Mouse (Mus musculus) hematopoietic stem cell, adult 5-6 weeks (primary cell): Measurements from ENCODE around the gene Naglu. TPM values are rescaled to one million over a fixed set of nuclear protein-coding genes. Genes with fewer than 3 reads are reported as not detected.

Experiments
- ATAC-seq, 2 experiments: fragments of 125-278 bp in 1 of 2; replicated peaks in 1 of 2; 2 replicates each; pipeline ENCODE4 v1.8.0; 2016 to 2017; ENCODE audit warnings: inconsistent platforms in 2 of 2, mild to moderate bottlenecking in 2 of 2, moderate number of reproducible peaks in 2 of 2, low read depth in 1 of 2, moderate TSS enrichment in 1 of 2; ENCODE audit not compliant: low FRiP score in 2 of 2, poor library complexity in 2 of 2, severe bottlenecking in 2 of 2, insufficient read depth in 1 of 2, low TSS enrichment in 1 of 2
- total RNA-seq: library from RNA; stranded (forward); fragments of 172-1452, 232-1000 nt; gene quantifications from 2 replicates; pipeline ENCODE4 v1.2.3, GENCODE M21; 2017

The Naglu gene
- total RNA-seq = 16.4 and 20.6 TPM in 2 replicates

DNA sequence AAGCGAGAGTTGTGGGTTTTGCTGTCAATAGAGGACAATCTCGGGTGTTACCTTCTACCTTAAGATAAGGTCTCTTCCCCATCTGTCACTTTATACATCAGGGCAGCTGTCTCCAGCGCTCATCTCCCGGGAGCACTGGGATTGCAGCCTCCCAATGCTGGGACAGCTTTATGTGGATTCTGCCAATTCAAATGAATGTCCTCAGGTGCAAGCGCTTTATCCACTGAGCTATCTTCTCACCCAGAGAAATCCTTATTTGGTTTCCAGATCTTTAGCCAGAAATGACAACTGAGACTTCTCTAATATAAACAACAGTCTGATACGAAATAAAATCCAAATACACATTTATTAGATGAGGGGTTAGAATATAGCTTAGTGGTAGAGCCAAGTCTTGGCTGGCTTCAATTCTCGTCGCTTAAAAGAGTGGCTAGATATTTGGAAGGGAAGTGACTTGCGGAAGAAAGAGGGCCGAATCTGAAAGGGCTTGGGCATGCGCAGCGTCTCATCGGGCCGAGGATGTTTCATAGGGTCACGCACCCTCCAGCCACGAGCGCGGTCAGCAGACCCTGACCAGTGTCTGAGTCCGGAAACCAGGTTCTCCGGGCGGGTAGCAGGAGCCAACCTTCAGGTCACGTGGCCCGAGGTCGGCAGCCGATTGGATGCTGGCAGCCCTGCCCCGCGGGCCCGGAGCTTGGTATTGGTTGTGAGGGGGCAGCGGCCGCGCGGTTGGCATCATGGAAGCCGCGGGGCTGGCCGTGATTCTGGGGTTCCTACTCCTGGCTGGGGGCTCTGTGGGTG is at the start of gene Naglu:
Naglu (plus strand) TSS at position 622 of the 798 bp plus-strand sequence.
- ATAC-seq = peak; percentile 79 to 85

DNA sequence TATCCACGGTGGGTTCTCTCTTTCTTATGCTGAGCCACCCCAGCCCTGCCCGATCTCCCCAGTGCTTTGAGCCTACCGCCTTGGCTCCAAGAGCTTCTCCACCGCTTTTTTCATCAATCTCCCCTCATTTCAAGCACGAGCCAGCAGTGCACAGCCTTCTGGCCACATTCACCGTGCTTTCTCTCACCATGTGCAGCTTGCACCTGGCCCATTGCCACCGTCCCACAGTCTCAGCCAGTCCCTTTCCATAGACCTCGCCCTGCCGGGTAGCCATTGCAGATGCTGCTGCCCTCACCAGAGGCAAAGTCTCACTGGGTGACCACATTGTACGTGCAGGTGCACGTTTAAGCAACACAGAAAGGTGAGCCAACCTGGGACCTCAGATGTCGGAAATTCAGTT is 46.4 kb upstream of the Naglu start:
- no peak for ATAC-seq

DNA sequence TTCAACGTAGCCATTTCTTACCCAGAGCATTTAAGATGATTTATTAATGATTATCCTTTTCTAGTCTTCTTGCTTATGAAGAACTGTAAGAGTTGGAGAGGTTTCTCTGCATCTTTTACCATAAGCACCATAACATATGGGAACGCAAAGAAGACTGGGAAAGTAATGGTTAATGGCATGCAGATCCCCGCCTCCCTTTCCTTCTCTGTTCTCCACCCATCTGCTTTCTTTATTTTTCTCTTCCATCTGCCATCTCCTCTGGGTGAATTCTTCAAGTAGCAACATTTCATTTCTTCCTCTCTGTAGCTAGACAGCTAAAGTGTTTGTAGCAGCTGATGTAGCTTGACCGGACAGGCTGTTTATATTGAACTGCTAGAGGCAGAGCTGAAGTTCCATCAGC is 45.8 kb upstream of the Naglu start:
- no peak for ATAC-seq

DNA sequence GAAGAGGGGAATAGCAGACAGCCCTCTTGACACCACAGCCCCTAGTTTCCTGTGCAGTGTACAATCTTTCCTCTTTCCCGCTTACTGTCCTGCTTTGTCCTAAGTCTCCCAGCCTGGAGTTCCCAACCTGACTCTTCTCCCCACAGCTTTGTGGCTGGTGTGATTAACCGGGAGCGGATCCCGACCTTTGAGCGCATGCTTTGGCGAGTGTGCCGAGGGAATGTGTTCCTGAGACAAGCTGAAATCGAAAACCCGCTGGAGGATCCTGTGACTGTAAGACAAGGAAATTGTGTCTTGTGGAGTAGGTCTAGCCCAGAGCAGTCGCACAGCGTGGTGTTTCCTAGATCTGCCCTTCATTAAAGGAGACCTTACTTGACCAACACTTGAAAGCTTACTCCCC is 42.7 kb upstream of the Naglu start:
- ATAC-seq = no peak

DNA sequence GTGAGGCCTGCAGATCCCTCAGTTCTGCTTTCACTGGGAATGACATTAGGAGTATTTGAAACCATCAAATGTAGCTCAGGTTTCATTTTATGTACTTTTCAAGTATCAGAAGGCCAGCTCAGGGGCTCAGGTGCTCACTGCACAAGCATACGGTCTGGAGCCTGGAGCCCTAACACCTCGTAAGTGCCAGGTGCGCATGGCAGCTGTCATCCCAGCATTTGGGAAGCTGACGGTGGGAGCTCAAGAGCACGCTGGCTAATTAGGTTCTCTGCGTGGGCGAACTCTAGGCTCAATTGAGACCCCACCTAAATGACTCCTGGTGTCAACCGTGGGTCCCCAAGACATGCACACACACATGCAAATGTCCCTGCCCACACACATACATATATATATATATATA is 40.5 kb upstream of the Naglu start:
- ATAC-seq = no peak

DNA sequence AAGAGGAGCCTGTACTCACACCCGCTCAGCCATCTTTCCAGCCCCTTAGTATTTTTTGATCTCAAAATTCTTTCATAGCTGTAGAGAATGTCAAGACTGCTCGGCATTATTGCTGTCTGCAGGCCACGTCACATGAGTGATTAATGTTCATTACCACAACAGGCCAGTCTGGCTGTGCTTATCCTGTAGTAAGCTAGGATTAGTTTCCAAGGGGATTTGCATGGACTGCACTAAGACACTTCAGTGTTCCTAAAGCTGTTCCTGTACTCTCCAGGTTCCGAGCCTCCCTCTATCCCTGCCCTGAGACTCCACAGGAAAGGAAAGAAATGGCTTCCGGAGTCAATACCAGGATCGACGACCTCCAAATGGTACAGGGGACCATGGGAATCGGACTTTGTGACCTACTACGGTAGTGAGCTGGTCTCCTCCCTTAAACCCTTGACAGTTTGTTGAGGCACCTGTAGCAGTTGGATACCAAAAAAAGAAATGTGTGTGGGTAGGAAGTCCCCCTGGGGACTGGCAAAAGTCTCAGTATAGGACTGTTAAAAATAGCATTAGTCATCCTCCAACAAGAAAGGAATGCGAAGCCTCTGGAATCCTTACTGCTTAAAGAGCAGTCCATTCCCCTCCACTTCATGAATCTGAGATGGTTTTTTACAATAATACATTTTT is 39.5 kb upstream of the Naglu start:
- ATAC-seq = no peak

DNA sequence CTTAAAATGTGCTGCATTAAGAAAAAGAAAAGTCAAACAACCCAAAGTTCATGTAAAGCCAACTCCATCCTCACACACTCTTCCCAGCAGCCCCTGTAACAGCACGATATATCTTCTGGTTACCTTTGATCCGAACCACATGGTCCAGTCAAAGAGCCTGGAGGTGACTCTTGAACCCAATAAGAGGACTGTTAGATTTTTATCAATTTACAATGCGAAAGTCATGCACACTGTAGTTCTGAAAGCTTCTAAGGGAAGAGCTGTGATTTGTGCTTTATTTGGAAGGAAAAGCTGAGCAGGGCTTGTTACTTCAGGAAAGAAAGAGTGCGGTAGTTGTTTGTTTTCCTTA is 39.0 kb upstream of the Naglu start:
- no peak for ATAC-seq

DNA sequence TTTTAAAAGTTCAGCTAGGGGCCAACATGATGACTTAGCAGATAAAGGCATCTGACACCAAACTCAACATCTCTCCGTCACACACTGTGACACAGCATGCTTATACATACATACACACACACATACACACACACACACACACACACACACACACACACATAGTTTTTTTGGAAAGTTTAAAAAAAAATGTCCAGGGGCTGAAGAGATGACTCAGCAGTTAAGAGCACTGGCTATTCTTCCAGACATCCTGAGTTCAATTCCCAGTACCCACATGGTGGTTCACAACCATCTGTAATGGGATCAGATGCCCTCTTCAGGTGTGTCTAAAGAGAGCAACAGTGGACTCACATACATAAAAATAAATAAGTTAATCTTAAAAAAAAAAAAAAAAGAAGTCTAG is 38.3 kb upstream of the Naglu start:
- no peak for ATAC-seq

DNA sequence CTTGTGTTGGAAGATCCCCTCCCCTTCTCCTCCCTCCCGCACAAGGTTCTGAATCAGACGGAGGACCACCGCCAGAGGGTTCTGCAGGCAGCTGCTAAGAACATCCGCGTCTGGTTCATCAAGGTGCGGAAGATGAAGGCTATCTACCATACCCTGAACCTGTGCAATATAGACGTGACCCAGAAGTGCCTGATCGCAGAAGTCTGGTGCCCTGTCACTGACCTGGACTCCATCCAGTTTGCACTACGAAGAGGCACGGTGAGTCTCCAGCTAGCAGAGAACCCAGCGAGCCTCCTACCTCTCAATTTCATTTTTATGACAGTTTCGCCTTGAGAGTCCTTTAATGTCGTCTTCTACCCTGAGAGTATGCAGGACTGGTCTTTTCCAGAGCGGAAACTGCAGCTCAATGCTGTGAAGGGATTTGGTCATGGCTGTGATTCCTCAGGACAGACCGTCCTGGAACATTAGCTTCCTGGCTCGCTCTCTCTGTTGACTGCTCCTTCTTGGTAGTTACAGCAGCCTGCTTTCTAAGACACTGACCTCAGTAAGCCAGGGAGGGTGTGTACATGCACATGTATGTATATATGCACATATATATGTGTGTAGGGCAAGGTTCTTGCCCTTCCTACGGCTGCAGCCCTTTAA is 35.8 kb upstream of the Naglu start:
- ATAC-seq = no peak

DNA sequence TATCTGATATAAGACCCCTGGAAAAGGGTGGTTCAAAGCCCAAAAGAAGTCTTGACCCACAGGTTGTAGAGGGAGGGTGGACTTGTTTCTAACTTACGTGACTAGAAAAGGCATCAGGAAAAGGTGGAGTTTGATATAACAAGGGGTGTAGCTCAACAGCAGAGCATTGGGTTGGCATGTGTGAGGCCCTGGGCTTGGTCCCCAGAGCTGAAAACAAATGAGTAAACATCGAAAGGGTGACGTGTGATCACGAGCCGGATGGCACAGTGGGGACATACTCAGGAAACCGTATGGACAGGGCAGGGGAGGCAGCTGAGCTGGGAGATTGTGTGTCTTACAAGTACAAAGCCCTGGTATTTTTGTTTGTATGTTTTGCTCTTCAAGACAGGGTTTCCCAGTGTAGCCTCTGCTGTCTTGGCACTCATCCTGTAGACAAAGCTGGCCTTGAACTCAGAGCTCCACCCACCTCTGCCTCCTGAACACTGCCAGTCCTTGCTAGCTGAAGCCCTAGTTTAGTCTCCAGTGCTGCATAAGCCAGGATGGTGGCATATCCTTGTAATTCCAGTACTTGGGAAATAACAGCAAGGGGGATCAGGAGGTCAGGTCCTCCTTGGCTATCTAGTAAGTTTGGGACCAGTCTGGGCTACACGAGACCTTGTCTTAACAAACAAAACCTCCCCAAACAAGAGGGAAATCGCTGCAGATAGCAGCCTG is 35.0 kb upstream of the Naglu start:
- ATAC-seq = no peak

DNA sequence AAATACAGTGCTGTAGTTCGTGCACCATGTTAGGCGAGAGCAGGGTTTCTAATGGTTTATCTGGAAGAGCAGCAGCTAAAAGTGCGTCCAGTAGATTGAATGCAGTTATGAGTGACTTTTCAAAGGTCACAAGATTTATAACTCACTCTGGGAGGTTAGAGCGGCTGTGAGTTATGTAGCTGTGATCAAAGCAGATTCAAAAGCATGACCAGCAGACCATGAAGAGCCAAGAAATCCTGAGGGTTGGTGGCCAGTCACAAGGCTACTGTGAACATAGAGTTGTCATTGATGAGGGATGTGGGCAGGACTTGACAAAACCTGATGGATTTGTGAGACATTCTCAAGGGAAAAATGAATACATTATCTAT is 34.5 kb upstream of the Naglu start:
- ATAC-seq = no peak

DNA sequence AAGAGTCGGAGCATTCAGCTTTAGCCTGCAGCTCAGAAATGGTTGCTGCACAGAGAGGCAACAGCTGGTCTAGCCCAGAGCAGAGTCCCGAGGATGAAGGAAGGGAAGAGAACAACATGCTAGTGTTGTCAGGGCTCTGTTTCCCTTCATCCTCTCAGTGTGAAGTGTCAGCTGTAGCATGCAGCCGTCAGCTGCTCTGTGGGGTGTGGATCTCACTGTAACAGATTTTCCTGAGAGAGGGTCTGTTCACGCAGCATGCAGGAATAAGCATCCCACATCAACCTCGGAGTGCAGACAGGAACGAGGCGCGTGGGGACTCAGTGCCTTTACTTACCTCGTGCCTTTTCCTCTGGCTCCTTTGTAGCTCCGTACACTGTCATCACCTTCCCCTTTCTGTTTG is 32.0 kb upstream of the Naglu start:
- no peak for ATAC-seq

DNA sequence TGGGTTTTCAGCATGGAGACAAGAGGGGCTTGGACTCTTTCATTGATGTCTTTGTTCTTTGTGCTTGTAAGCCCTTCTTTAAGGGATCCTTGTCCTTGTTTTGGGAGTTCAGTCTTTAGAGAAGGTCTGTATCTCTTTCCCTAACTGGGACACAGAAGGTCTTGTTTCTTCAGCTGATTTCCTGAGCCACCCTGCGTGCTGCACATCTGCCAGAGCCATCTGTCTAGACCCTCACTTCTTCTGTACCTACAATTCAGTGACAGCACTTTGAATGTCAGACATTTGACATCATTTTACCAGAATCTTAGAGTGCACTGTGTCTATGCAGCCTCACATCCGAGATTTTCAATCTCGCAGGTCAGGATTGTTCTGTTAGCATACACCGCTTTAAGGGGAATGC is 24.0 kb upstream of the Naglu start:
- ATAC-seq = no peak

DNA sequence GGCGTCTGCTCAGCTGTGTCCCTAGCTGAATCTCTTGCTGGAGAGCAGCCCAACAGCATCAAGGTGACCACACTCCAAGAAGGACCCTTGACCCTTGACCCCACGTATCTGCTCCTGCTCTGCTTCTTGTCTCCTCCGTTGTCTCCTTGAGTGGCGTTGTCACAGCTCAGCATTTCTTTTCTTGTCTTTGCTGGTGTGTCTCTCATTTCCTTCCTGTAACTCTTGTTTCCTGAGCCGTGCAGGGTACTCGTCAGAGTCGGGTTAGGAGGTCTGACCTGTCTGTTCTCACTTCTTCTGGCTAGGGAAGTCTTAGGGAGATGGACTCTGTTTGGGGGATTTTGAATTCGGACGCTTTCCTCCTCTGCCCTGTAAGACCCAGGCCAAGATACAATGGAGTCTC is 23.4 kb upstream of the Naglu start:
- ATAC-seq = no peak

DNA sequence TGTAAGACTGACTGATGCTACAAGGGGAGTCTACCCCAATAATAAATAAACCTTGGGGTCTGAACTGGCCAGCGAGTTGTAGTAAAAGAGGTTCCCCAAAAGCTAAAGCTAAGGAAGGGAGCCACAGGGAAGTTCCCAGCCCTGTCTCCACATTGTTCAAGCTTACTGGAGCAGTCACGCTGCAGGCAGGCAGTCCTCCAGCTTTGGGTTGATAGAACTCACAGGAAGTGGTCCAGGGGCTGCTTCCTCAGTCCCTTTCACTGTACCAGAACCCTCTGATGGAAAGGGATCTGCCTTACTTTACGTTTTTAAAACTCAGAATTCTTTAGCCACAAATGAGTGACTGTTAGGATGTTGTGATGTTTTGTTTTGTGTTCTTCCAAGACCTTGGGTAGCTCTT is 22.3 kb upstream of the Naglu start:
- ATAC-seq = no peak

DNA sequence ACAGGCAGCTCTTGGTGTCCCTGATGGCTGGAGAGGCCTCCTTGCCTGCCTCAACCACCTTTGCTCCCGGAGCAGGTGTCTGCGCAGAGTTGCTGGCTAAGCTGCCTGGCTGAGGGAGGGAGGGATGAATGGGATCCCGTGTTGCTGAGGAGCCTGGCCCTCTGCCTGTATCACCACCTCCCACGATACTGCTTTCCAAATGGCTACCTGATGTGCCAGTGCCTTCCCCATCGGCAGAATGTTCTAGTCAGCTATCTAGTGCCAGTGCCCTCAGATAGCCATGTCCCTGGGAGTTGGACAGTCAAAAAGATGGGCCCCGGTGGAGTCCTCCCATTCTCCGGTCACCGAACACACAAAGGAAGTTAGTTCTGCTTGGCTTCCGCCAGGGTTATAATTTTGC is 19.5 kb upstream of the Naglu start:
- ATAC-seq = no peak

DNA sequence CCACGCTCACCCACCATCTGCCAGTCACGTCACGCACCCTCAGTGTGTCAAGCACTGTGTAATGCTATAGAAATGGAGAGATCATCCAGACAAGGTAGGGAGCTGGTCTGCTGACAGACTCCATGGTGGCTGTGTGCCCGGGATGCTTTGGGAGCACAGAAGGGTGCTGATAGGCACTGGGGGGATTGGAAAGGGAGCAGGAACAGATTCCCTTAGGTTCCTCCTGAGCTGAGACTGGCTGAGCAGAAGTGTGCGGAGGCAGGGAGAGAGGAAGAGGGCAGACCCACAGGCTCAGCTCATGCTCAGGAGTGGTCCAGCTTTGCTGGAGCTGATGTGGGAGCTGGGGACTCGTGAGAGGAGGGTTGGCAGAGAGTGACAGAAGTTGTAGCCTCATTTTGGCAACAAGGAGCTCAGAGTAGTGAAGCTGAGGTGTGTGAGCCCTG is 18.7 kb upstream of the Naglu start:
- no peak for ATAC-seq

DNA sequence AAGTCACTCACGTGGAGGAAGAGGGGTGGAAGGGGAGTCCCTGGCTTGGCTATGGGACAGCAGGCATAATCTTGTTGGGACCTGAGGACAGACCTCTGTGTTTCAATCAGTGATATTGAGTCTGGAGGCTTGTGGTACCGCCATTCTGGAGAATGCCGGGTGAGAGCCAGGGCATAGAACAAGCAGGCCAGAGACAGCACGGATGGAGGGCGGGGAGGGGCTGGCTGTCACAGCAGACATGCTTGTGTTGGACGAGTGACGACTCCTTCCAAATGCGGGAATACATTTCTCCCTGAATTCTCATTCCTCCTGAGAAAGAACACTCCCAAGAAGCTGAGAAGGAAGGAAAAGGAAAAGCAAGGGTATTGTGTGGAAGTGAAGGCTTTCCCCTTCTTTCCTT is 18.2 kb upstream of the Naglu start:
- ATAC-seq = no peak
